In the genomic region with DNA sequence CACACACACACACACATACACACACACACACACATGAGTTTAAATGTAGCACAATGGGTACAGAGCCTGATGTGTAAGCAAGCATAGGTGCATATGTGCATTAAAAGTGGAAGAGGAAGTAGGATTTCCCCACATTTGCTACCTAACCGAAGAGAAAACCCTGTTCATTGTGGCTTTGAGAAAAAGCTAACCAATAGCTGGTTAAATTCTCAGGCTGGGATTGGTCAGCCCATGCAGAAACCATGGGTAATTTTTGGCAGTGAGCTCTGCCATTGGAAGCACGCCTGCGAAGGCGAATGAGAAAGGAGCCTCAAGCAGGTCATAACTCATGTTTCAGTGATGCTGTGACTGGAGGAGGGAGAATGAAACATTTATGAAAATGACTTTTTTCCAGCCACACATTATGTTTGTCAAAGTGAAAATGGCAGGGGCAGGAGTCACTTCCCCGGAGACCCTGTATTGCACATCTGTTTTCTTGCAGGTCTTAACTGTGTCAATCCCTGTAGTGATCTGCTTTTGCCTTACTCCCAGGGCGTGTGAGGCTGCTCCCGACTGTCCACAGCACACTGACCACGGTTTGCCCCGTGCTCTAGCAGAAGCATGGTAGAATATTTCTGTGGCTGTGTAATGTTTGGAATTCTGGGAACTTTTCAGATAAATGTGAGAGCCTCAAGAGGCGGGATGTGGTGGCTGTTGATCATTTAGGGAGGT, we compare ENCODE assay signal across 14 mouse cellular contexts.
DNase-seq lines count a peak whose midpoint lies in the region; ATAC-seq lines count a peak whose summit lies in the region.
"Had no signal": no experiment of that assay in that cellular context is flagged by ENCODE, and none has a peak within 500 bp of the region (broad histone marks: within the 10 kb centered on the region; RNA-seq: fewer than 3 reads in every experiment).

No protein-coding gene starts in this region.

- H3K36me3 ChIP-seq in heart, embryonic 12.5 days = no peaks in the 10 kb centered on the region
- H3K36me3 ChIP-seq in liver, embryonic 12.5 days = no peaks in the 10 kb centered on the region
- H3K36me3 ChIP-seq: lung, embryonic 15.5 days; midbrain, embryonic 12.5 days had no signal

- H3K4me2 ChIP-seq in heart, embryonic 12.5 days = 0 out of 2 replicates have a peak overlapping the region, but pooled peaks have one; percentile 15
- no peak overlapping the region for H3K4me2 ChIP-seq in liver, embryonic 12.5 days
- H3K4me2 ChIP-seq: forebrain, embryonic 13.5 days; lung, embryonic 15.5 days; midbrain, embryonic 12.5 days had no signal

- H3K4me3 ChIP-seq in heart, embryonic 12.5 days = no peak overlapping the region
- H3K4me3 ChIP-seq in liver, embryonic 12.5 days = no peak overlapping the region
- H3K4me3 ChIP-seq: forebrain, embryonic 13.5 days; lung, embryonic 15.5 days; midbrain, embryonic 12.5 days had no signal

- DNase-seq in heart, postnatal 25 days (ENCODE audit: low spot score) = no peak
- DNase-seq in left cerebral cortex, postnatal 4 days = peak; percentile 4
- DNase-seq in left cerebral cortex, adult 8-10 months (ENCODE audit: low spot score in 2 of 2) = no peak
- peak; percentile 36 for DNase-seq in mesoderm, embryonic 11.5 days (ENCODE audit: low read depth, low spot score)
- no peak for DNase-seq in frontal cortex, postnatal 25 days (ENCODE audit: low spot score in 2 of 2)
- DNase-seq: adrenal gland, postnatal 36 days; thymus, postnatal 4 days had no signal

- intact Hi-C loops in heart, postnatal 25 days (cut with DNase I) = no loop called here
- intact Hi-C loops in left cerebral cortex, postnatal 4 days (cut with DNase I) = no loop called here

- H3K9ac ChIP-seq in heart, embryonic 12.5 days = no peak overlapping the region
- no peak overlapping the region for H3K9ac ChIP-seq in liver, embryonic 12.5 days
- H3K9ac ChIP-seq: forebrain, embryonic 13.5 days; lung, embryonic 15.5 days; midbrain, embryonic 12.5 days had no signal

- H3K27me3 ChIP-seq in heart, embryonic 12.5 days (replicated peaks) = no peaks in the 10 kb centered on the region
- H3K27me3 ChIP-seq in liver, embryonic 12.5 days (replicated peaks) = no peaks in the 10 kb centered on the region
- H3K27me3 ChIP-seq: forebrain, embryonic 13.5 days; lung, embryonic 15.5 days; midbrain, embryonic 12.5 days had no signal

- no peaks in the 10 kb centered on the region for H3K9me3 ChIP-seq in heart, embryonic 12.5 days (replicated peaks)
- H3K9me3 ChIP-seq in liver, embryonic 12.5 days (replicated peaks) = no peaks in the 10 kb centered on the region
- H3K9me3 ChIP-seq: forebrain, embryonic 13.5 days; lung, embryonic 15.5 days; midbrain, embryonic 12.5 days had no signal

- no peak overlapping the region for H3K27ac ChIP-seq in heart, embryonic 12.5 days (ENCODE audit: poor library complexity, severe bottlenecking)
- H3K27ac ChIP-seq in liver, embryonic 12.5 days = no peak overlapping the region
- H3K27ac ChIP-seq: forebrain, embryonic 13.5 days; lung, embryonic 15.5 days; midbrain, embryonic 12.5 days had no signal

- 59% methylated on average over 10 of the region's 10 CpGs for WGBS in heart, embryonic 12.5 days
- 53% methylated on average over 10 of the region's 10 CpGs for WGBS in liver, embryonic 12.5 days (ENCODE audit: insufficient replicate concordance)

- no peak for ATAC-seq in heart, embryonic 12.5 days (ENCODE audit: insufficient number of reproducible peaks, low FRiP score)
- ATAC-seq in common myeloid progenitor, adult 5-6 weeks (replicated peaks; ENCODE audit: low read depth, poor library complexity, severe bottlenecking) = peak; percentile 81
- no peak for ATAC-seq in liver, embryonic 12.5 days
- ATAC-seq: forebrain, embryonic 13.5 days; intestine, embryonic 16.5 days had no signal

- peaks cover 8% of the 10 kb centered on the region for H3K4me1 ChIP-seq in heart, embryonic 12.5 days (replicated peaks)
- H3K4me1 ChIP-seq in liver, embryonic 12.5 days = no peaks in the 10 kb centered on the region
- H3K4me1 ChIP-seq: forebrain, embryonic 13.5 days; lung, embryonic 15.5 days; midbrain, embryonic 12.5 days had no signal

Comparison
In these comparisons a context has a peak if more than half of its experiments do, and no peak if none do; other contexts are left out.
1. DNase-seq: peak in left cerebral cortex, postnatal 4 days (single experiment) and mesoderm, embryonic 11.5 days (single experiment); none in heart, postnatal 25 days (single experiment), left cerebral cortex, adult 8-10 months (0 of 2) and frontal cortex, postnatal 25 days (0 of 2).